Mouse (Mus musculus) MEL (cell line): ENCODE measurements around the gene 1700067P10Rik.

Experiments
- CHD2 ChIP-seq: IDR thresholded peaks from 2 replicates; pipeline ENCODE4 v1.6.1; 2011; ENCODE audit warnings: low read length, improper control_type of control experiment
- CTCF ChIP-seq, 3 experiments: IDR thresholded peaks in 2 of 3; conservative IDR thresholded peaks in 1 of 3; 2 replicates each; pipeline ENCODE4 v1.5.1; 2011 to 2012; ENCODE audit warnings: low read length in 3 of 3, low read depth in 2 of 3, mild to moderate bottlenecking in 2 of 3, improper control_type of control experiment in 1 of 3, inconsistent platforms in 1 of 3, mixed read lengths in 1 of 3, moderate library complexity in 1 of 3; ENCODE audit not compliant: control insufficient read depth in 1 of 3, insufficient read depth in 1 of 3, poor library complexity in 1 of 3, severe bottlenecking in 1 of 3
- GATA1 ChIP-seq: IDR thresholded peaks from 2 replicates; pipeline ENCODE4 v1.6.1; 2011; ENCODE audit warnings: low read depth, low read length, improper control_type of control experiment
- JUND ChIP-seq: IDR thresholded peaks from 2 replicates; pipeline ENCODE4 v1.6.1; 2011; ENCODE audit warnings: low read depth, mild to moderate bottlenecking, improper control_type of control experiment, low read length
- KAT2A ChIP-seq: conservative IDR thresholded peaks from 2 replicates; pipeline ENCODE4 v1.6.1; 2012; ENCODE audit warnings: low read depth, low read length, improper control_type of control experiment, inconsistent platforms
- MAX ChIP-seq: IDR thresholded peaks from 2 replicates; pipeline ENCODE4 v1.6.1; 2011; ENCODE audit warnings: low read length, improper control_type of control experiment
- MAZ ChIP-seq: IDR thresholded peaks from 2 replicates; pipeline ENCODE4 v1.6.1; 2012; ENCODE audit warnings: low read depth, mild to moderate bottlenecking, inconsistent platforms, low read length, improper control_type of control experiment
- MYC ChIP-seq: IDR thresholded peaks from 2 replicates; pipeline ENCODE4 v1.6.1; 2011; ENCODE audit warnings: low read depth, mild to moderate bottlenecking, low read length, improper control_type of control experiment, moderate library complexity
- POLR2A ChIP-seq, 2 experiments: IDR thresholded peaks; 2 replicates each; pipeline ENCODE4 v1.6.1; 2011 to 2012; ENCODE audit warnings: low read length in 2 of 2, mild to moderate bottlenecking in 2 of 2, control low read depth in 1 of 2, improper control_type of control experiment in 1 of 2, low read depth in 1 of 2, moderate library complexity in 1 of 2; ENCODE audit not compliant: control insufficient read depth in 1 of 2, insufficient read depth in 1 of 2, poor library complexity in 1 of 2
- POLR2AphosphoS2 ChIP-seq: IDR thresholded peaks from 2 replicates; pipeline ENCODE4 v1.6.1; 2011; ENCODE audit warnings: low read length, improper control_type of control experiment
- RAD21 ChIP-seq: IDR thresholded peaks from 2 replicates; pipeline ENCODE4 v1.6.1; 2011; ENCODE audit warnings: mild to moderate bottlenecking, low read depth, low read length, improper control_type of control experiment
- ZMIZ1 ChIP-seq: IDR thresholded peaks from 2 replicates; pipeline ENCODE4 v1.6.1; 2012; ENCODE audit warnings: low read depth, mild to moderate bottlenecking, inconsistent platforms, low read length, improper control_type of control experiment, moderate library complexity
- ZNF384 ChIP-seq: IDR thresholded peaks from 2 replicates; pipeline ENCODE4 v1.6.1; 2012; ENCODE audit warnings: low read depth, mild to moderate bottlenecking, inconsistent platforms, low read length, improper control_type of control experiment

GRCm38 (mm10) chr17:48132810-48133209 is 43.7 kb downstream of the 1700067P10Rik start:
- TF ChIP-seq ZNF384: no peak
- no peak for TF ChIP-seq POLR2A (IDR thresholded peaks at IDR 0.05; ENCODE audit: control insufficient read depth in 1 of 2, insufficient read depth in 1 of 2, low read depth in 1 of 2, low read length in 2 of 2, poor library complexity in 1 of 2)
- TF ChIP-seq MAZ: no peak
- no peak for TF ChIP-seq CTCF (IDR thresholded peaks at IDR 0.05 in 2 of 3, conservative IDR thresholded peaks at IDR 0.05 in 1 of 3; ENCODE audit: control insufficient read depth in 1 of 3, insufficient read depth in 1 of 3, low read depth in 2 of 3, low read length in 3 of 3, poor library complexity in 1 of 3, severe bottlenecking in 1 of 3)
- no peak for TF ChIP-seq KAT2A
- no peak for TF ChIP-seq GATA1
- no peak for TF ChIP-seq MAX
- TF ChIP-seq POLR2AphosphoS2: no peak
- TF ChIP-seq RAD21: no peak
- no peak for TF ChIP-seq MYC
- TF ChIP-seq ZMIZ1: no peak
- TF ChIP-seq JUND: no peak
- no peak for TF ChIP-seq CHD2
